Mouse (Mus musculus): ENCODE measurements around the gene Rbm20. TPM values are rescaled to one million over a fixed set of nuclear protein-coding genes. Genes with fewer than 3 reads are reported as not detected.

Rbm20 gene
- total RNA-seq, 2 experiments from 2014 or later = 2.7 to 4.0 TPM

DNA sequence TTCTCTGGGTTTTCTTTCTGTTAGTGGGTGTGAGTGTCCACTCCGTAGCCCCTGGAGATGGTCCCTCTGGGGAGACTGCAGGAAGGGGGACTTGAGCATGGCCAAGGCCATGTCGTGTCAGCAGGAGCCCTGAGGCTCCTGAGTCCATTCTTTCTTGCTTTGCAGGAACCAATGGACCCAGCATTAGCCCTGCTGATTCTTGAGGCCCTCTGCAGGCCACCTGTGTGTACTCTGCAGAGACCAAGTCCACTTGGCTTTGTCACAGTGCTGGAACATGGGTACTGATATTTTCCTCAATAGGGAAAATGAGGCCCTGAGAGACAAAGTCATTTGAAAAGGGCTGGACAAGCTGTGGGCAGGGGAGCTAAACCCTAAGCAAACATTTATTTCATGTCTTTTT lies 193.5 kb downstream of the Rbm20 start:
- no peak for DNase-seq (ENCODE audit: low spot score in 2 of 2)

DNA sequence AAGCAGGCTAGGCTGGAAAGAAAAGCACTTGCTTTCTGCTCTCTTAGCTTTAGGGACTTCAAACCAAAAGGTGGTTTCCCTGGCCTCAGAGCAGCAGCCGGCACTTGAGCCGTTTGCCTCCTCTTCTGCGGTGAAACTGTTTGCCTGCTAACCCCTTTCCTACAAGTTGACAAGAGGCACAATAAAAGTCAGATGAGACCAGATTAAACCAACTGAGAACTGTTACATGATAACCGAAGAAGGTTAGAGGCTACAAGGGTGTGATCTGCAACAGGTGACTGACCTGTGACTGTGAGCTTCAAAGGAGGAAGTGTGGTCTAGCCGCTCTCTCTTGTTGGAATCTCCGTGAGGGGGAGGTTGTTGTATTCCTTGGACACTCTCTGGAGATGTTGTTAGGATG lies 194.4 kb downstream of the Rbm20 start:
- DNase-seq (ENCODE audit: low spot score in 2 of 2) = no peak

- no peak for DNase-seq (ENCODE audit: low spot score in 2 of 2)
Measured at GRCm38 (mm10) chr19:53872994-53873713, 196.0 kb downstream of the Rbm20 start.

DNA sequence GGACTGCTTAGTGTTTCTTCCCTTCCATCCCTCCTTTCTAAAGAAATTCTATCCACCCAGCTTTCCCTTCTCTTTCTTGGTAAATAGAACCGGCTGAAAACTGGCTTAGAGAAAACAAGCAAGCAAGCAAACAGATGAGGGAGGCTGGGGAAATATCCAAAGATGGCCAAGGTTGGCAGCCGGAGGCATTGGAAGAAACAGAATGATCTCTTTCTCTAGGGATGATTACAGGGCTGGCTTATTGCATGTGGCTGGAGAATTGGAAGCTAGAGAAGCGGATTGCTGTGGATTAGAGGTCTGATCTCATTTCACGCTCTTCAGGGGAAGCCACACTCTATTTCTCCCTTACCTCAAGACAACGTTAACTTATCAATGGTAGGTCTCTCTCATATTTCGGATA lies 198.1 kb downstream of the Rbm20 start:
- DNase-seq (ENCODE audit: low spot score in 2 of 2) = no peak

- no peak for DNase-seq (ENCODE audit: low spot score in 2 of 2)
Measured at GRCm38 (mm10) chr19:53877779-53878178, 200.7 kb downstream of the Rbm20 start.

- DNase-seq (ENCODE audit: low spot score in 2 of 2) = no peak
Measured at GRCm38 (mm10) chr19:53880460-53880859, 203.4 kb downstream of the Rbm20 start.

GRCm38 (mm10) chr19:53881786-53882185 lies 204.7 kb downstream of the Rbm20 start:
- DNase-seq (ENCODE audit: low spot score in 2 of 2) = no peak

- no peak for DNase-seq (ENCODE audit: low spot score in 2 of 2)
Measured at GRCm38 (mm10) chr19:53885450-53885849, 208.3 kb downstream of the Rbm20 start.

DNA sequence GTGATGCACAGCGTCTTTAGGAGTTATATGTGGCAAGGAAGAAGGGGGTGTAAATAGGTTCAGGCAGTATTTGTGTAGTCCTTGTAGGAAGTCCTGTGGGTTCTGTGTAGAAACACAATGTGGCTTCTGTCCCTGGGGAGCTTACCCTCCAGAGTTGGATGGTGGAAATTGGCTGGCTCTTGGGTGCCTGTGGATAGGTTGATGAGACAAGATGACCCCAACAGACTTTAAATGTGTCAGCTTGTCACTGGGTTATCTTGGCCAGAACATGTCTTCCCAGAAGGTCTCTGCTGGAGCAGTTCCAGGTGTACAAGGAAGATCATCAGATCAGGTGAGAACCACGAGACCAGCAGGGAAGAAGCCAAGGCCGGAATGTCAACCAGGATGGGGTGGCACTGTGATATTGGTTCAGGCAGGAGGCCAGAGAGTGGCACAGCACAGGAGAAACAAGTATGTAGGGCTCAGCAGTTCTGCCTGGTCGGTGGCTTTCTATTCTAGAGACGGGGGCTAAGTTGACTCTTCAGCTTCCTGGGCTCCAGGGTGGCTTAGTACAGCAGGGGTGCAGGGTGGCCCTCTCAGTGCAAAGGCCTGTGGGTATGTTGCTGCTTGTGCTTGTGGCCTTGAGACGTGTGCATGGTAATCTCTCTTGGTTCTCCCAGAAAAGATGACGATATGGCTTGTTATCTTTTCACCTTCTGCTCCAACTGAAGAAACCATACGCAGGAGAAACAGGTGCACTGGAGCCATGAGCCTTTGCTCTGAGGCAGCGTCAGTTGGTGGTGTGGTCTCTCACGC lies 209.7 kb downstream of the Rbm20 start:
- no peak for DNase-seq (ENCODE audit: low spot score in 2 of 2)

GRCm38 (mm10) chr19:53887822-53888221 lies 210.7 kb downstream of the Rbm20 start:
- DNase-seq (ENCODE audit: low spot score in 2 of 2) = no peak

- no peak for DNase-seq (ENCODE audit: low spot score in 2 of 2)
Measured at GRCm38 (mm10) chr19:53888331-53888730, 211.2 kb downstream of the Rbm20 start.

GRCm38 (mm10) chr19:53889555-53889954 lies 212.4 kb downstream of the Rbm20 start:
- DNase-seq (ENCODE audit: low spot score in 2 of 2) = no peak

- no peak for DNase-seq (ENCODE audit: low spot score in 2 of 2)
Measured at GRCm38 (mm10) chr19:53890274-53890673, 213.2 kb downstream of the Rbm20 start.

- DNase-seq (ENCODE audit: low spot score in 2 of 2) = no peak
Measured at GRCm38 (mm10) chr19:53890781-53891251, 213.7 kb downstream of the Rbm20 start.

- DNase-seq (ENCODE audit: low spot score in 2 of 2) = no peak
Measured at GRCm38 (mm10) chr19:53891569-53891968, 214.5 kb downstream of the Rbm20 start.

DNA sequence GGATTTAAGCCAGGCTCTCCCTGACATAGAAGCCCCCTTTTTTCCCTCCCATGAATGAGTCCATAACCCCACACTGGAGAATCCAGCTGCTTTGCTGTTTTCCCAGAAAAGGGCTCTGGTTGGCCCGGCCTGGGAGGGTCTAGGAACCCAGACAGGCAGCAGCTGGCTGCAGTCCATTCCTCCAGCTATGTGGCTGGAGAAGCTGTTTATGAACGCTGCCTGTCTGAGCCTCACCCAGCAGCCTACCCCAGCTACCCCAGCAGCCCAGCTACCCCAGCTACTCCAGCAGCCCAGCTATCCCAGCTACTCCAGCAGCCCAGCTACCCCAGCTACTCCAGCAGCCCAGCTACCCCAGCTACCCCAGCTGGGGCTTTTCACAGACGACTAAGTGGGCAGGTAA lies 215.0 kb downstream of the Rbm20 start, which contains the start of gene Pdcd4:
TSS of gene Pdcd4 (plus strand) at position 171 of the 400 bp plus-strand sequence.
- DNase-seq (ENCODE audit: low spot score in 2 of 2) = no peak

- no peak for DNase-seq (ENCODE audit: low spot score in 2 of 2)
Measured at GRCm38 (mm10) chr19:53892838-53893359, 215.8 kb downstream of the Rbm20 start.

- no peak for DNase-seq (ENCODE audit: low spot score in 2 of 2)
Measured at GRCm38 (mm10) chr19:53893711-53894171, 216.6 kb downstream of the Rbm20 start.

- DNase-seq (ENCODE audit: low spot score in 2 of 2) = no peak
Measured at GRCm38 (mm10) chr19:53894538-53895121, 217.5 kb downstream of the Rbm20 start.

DNA sequence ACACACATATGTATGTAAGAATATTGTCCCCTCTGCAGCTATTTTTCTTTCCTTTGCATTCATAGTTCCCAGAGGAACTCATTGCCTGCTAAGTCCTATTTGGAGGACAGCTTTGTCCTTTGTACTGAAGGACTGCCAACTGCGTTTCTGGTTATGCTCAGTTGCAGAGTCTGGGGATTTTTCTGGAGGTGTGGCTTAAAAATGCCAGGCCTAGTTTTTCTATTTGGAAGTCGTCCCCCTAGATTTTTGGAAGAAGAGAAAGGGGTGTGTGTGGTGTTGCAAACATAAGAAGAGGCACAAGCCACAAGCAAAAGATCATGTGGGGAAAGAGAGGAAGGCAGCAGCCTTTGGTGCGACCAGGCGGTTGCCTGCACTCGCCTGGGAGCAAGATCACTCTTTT lies 220.9 kb downstream of the Rbm20 start:
- no peak for DNase-seq (ENCODE audit: low spot score in 2 of 2)

DNA sequence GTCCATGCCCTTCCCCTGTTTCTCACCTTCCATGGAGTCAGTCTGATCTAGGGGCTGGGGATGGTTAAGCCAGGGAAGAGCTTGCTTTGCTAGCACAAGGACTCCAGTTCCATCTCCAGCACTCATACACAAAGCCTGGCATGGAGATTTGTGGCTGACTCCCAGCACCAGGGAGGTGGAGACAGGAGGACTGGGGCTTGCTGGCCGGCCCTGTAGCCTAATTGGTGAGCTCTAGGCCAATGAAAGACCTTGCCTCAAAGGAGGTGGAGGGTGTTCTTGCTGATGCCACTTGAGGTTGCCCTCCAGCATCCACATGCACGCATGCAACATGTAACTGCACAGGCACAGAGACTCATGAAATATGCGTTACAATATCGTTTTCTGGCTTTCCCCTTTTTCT lies 221.4 kb downstream of the Rbm20 start:
- no peak for DNase-seq (ENCODE audit: low spot score in 2 of 2)

Data from adrenal gland, postnatal 4 days (tissue).